Mouse (Mus musculus) myocyte (in vitro differentiated cells): Measurements from ENCODE around the gene Notch2.

Source experiments
- CEBPB ChIP-seq: IDR thresholded peaks from 2 replicates; pipeline ENCODE4 v1.6.1; 2011; ENCODE audit warnings: mild to moderate bottlenecking, moderate library complexity; ENCODE audit not compliant: poor library complexity, insufficient read depth, severe bottlenecking
- E2F4 ChIP-seq: IDR thresholded peaks from one replicate; pipeline ENCODE4 v1.6.1; 2011; ENCODE audit warnings: mild to moderate bottlenecking, control low read depth, moderate library complexity; ENCODE audit not compliant: insufficient read depth
- MAX ChIP-seq: IDR thresholded peaks from one replicate; pipeline ENCODE4 v1.6.1; 2011; ENCODE audit warnings: low read depth, mild to moderate bottlenecking, control low read depth
- MYOD1 ChIP-seq, 3 experiments: IDR thresholded peaks; one replicate each; pipeline ENCODE4 v1.6.1; 2011; ENCODE audit warnings: control low read depth in 2 of 3, low read depth in 2 of 3, mild to moderate bottlenecking in 2 of 3, moderate library complexity in 1 of 3; ENCODE audit not compliant: insufficient read length in 2 of 3, control insufficient read depth in 1 of 3
- MYOG ChIP-seq, 3 experiments: IDR thresholded peaks; one replicate each; pipeline ENCODE4 v1.6.1; 2011; ENCODE audit warnings: control low read depth in 2 of 3, low read depth in 2 of 3, mild to moderate bottlenecking in 2 of 3; ENCODE audit not compliant: insufficient read length in 2 of 3, control insufficient read depth in 1 of 3, insufficient read depth in 1 of 3
- POLR2A ChIP-seq: IDR thresholded peaks from one replicate; pipeline ENCODE4 v1.6.1; 2011; ENCODE audit warnings: low read depth, mild to moderate bottlenecking, control low read depth, moderate library complexity; ENCODE audit not compliant: insufficient read length
- POLR2AphosphoS2 ChIP-seq: IDR thresholded peaks from one replicate; pipeline ENCODE4 v1.6.1; 2011; ENCODE audit warnings: low read depth, control low read depth; ENCODE audit not compliant: insufficient read length
- USF1 ChIP-seq: IDR thresholded peaks from one replicate; pipeline ENCODE4 v1.6.1; 2011; ENCODE audit warnings: low read depth, mild to moderate bottlenecking, control low read depth, moderate library complexity

DNA sequence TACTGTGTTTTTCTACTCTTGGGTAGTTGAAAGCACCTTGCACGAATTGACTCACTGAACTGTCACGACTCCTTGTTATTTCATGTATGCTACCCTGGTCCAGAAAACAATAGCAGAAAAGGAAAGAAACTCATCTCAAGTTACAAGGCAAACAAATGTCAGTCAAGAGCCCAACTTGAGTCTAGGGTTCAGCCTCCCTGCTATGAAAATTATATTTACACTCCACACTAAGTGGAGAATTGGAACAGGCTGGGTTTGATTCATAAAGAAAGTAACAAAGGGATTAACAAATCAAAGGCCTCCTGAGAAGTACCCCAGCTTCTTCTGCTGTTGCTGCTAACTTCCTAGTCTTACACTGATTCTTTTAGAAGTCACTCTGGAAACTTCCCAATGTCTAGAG lies 40.0 kb upstream of the Notch2 start:
- TF ChIP-seq CEBPB = no peak
- no peak for TF ChIP-seq POLR2AphosphoS2
- no peak for TF ChIP-seq POLR2A
- TF ChIP-seq E2F4 = no peak
- TF ChIP-seq MYOD1 (IDR thresholded peaks at IDR 0.05; ENCODE audit: control insufficient read depth in 1 of 3, insufficient read length in 2 of 3, low read depth in 2 of 3) = no peak
- TF ChIP-seq MAX = no peak
- no peak for TF ChIP-seq MYOG (IDR thresholded peaks at IDR 0.05; ENCODE audit: control insufficient read depth in 1 of 3, insufficient read depth in 1 of 3, insufficient read length in 2 of 3, low read depth in 2 of 3)
- no peak for TF ChIP-seq USF1
